Mouse (Mus musculus): ENCODE results near the gene Trhr2. TPM values are rescaled to one million over a fixed set of nuclear protein-coding genes. Genes with fewer than 3 reads are reported as not detected.

Trhr2 gene
- polyA plus RNA-seq, 1 experiment from 2014 or later: not detected

- Histone ChIP-seq H3K9me3 (ENCODE audit: low read depth, low read length) (no peaks in the 10 kb centered on the region), H3K27me3 (ENCODE audit: insufficient read depth, low read length) (no peaks in the 10 kb centered on the region), H3K4me3 (ENCODE audit: low read depth, low read length) (no peak overlapping the region), H3K4me2 (no peak overlapping the region), H3K9ac (no peak overlapping the region), H3K4me1 (ENCODE audit: insufficient read depth) (no peaks in the 10 kb centered on the region), H3K27ac (ENCODE audit: low read depth) (peak overlapping the region; percentile 55; the same call in 1 of the 2 replicates), H3K36me3 (ENCODE audit: insufficient read depth) (no peaks in the 10 kb centered on the region)
- WGBS: 5% methylated on average over 9 of the region's 9 CpGs
- ATAC-seq (ENCODE audit: insufficient read depth) (peak; percentile 79), DNase-seq (peak; percentile 90)
- TF ChIP-seq CTCF (IDR thresholded peaks at IDR 0.05; ENCODE audit: low read depth): peak; percentile 87
These were observed 9.1 kb upstream of the Trhr2 start for GRCm38 (mm10) chr8:122369665-122370064.

- 58% methylated on average over 10 of the region's 10 CpGs for WGBS
- TF ChIP-seq CTCF (IDR thresholded peaks at IDR 0.05; ENCODE audit: low read depth): no peak
- Histone ChIP-seq H3K36me3 (ENCODE audit: insufficient read depth) (no peaks in the 10 kb centered on the region), H3K9ac (no peak overlapping the region), H3K4me1 (ENCODE audit: insufficient read depth) (no peaks in the 10 kb centered on the region), H3K27me3 (ENCODE audit: insufficient read depth, low read length) (no peaks in the 10 kb centered on the region), H3K9me3 (ENCODE audit: low read depth, low read length) (no peaks in the 10 kb centered on the region), H3K4me3 (ENCODE audit: low read depth, low read length) (no peak overlapping the region), H3K27ac (ENCODE audit: low read depth) (no peak overlapping the region), H3K4me2 (no peak overlapping the region)
- ATAC-seq (ENCODE audit: insufficient read depth): no peak
- no peak for DNase-seq
These were observed 7.9 kb upstream of the Trhr2 start for GRCm38 (mm10) chr8:122368494-122368893.

- WGBS: 13% methylated on average over 7 of the region's 8 CpGs
- TF ChIP-seq CTCF (IDR thresholded peaks at IDR 0.05; ENCODE audit: low read depth): no peak
- H3K4me2 ChIP-seq: no peak overlapping the region
- no peaks in the 10 kb centered on the region for H3K36me3 ChIP-seq (ENCODE audit: insufficient read depth)
- no peaks in the 10 kb centered on the region for H3K27me3 ChIP-seq (ENCODE audit: insufficient read depth, low read length)
- no peak overlapping the region for H3K4me3 ChIP-seq (ENCODE audit: low read depth, low read length)
- ATAC-seq (ENCODE audit: insufficient read depth): no peak
- no peaks in the 10 kb centered on the region for H3K4me1 ChIP-seq (ENCODE audit: insufficient read depth)
- H3K27ac ChIP-seq (ENCODE audit: low read depth): no peak overlapping the region
- no peak for DNase-seq
- no peaks in the 10 kb centered on the region for H3K9me3 ChIP-seq (ENCODE audit: low read depth, low read length)
- H3K9ac ChIP-seq: no peak overlapping the region
These were observed 2.4 kb upstream of the Trhr2 start for GRCm38 (mm10) chr8:122362967-122363366.

- Histone ChIP-seq H3K9me3 (ENCODE audit: low read depth, low read length) (no peaks in the 10 kb centered on the region), H3K9ac (no peak overlapping the region), H3K4me2 (no peak overlapping the region), H3K27ac (ENCODE audit: low read depth) (no peak overlapping the region), H3K36me3 (ENCODE audit: insufficient read depth) (no peaks in the 10 kb centered on the region), H3K4me1 (ENCODE audit: insufficient read depth) (no peaks in the 10 kb centered on the region), H3K27me3 (ENCODE audit: insufficient read depth, low read length) (no peaks in the 10 kb centered on the region), H3K4me3 (ENCODE audit: low read depth, low read length) (no peak overlapping the region)
- ATAC-seq (ENCODE audit: insufficient read depth): no peak
- TF ChIP-seq CTCF (IDR thresholded peaks at IDR 0.05; ENCODE audit: low read depth): no peak
- WGBS: 28% methylated on average over 5 of the region's 5 CpGs
- DNase-seq: no peak
These were observed 1.7 kb upstream of the Trhr2 start for GRCm38 (mm10) chr8:122362271-122362670.

- Histone ChIP-seq H3K27me3 (ENCODE audit: insufficient read depth, low read length) (0 out of 2 replicates have a peak, but pooled peaks cover 3% of the 10 kb centered on the region), H3K27ac (ENCODE audit: low read depth) (no peak overlapping the region), H3K9me3 (ENCODE audit: low read depth, low read length) (no peaks in the 10 kb centered on the region), H3K36me3 (ENCODE audit: insufficient read depth) (no peaks in the 10 kb centered on the region), H3K9ac (no peak overlapping the region), H3K4me1 (ENCODE audit: insufficient read depth) (no peaks in the 10 kb centered on the region), H3K4me3 (ENCODE audit: low read depth, low read length) (no peak overlapping the region), H3K4me2 (no peak overlapping the region)
- DNase-seq: no peak
- TF ChIP-seq CTCF (IDR thresholded peaks at IDR 0.05; ENCODE audit: low read depth): no peak
- no peak for ATAC-seq (ENCODE audit: insufficient read depth)
- WGBS: 65% methylated on average over 15 of the region's 15 CpGs
These were observed 1.3 kb downstream of the Trhr2 start for GRCm38 (mm10) chr8:122359111-122359775.

- H3K9ac ChIP-seq: no peak overlapping the region
- H3K4me2 ChIP-seq: no peak overlapping the region
- no peak for ATAC-seq (ENCODE audit: insufficient read depth)
- no peaks in the 10 kb centered on the region for H3K4me1 ChIP-seq (ENCODE audit: insufficient read depth)
- 0 out of 2 replicates have a peak, but pooled peaks cover 3% of the 10 kb centered on the region for H3K27me3 ChIP-seq (ENCODE audit: insufficient read depth, low read length)
- no peak for TF ChIP-seq CTCF (IDR thresholded peaks at IDR 0.05; ENCODE audit: low read depth)
- no peak overlapping the region for H3K27ac ChIP-seq (ENCODE audit: low read depth)
- H3K9me3 ChIP-seq (ENCODE audit: low read depth, low read length): no peaks in the 10 kb centered on the region
- DNase-seq: no peak
- no peaks in the 10 kb centered on the region for H3K36me3 ChIP-seq (ENCODE audit: insufficient read depth)
- WGBS: 65% methylated on average over 5 of the region's 5 CpGs
- no peak overlapping the region for H3K4me3 ChIP-seq (ENCODE audit: low read depth, low read length)
These were observed 2.9 kb downstream of the Trhr2 start for GRCm38 (mm10) chr8:122357641-122358040.

GRCm38 (mm10) chr8:122357202-122357601 lies 3.3 kb downstream of the Trhr2 start:
- H3K9ac ChIP-seq: no peak overlapping the region
- DNase-seq (no peak), ATAC-seq (ENCODE audit: insufficient read depth) (no peak)
- H3K9me3 ChIP-seq (ENCODE audit: low read depth, low read length): no peaks in the 10 kb centered on the region
- no peaks in the 10 kb centered on the region for H3K36me3 ChIP-seq (ENCODE audit: insufficient read depth)
- H3K27ac ChIP-seq (ENCODE audit: low read depth): no peak overlapping the region
- 52% methylated on average over 11 of the region's 11 CpGs for WGBS
- H3K4me1 ChIP-seq (ENCODE audit: insufficient read depth): no peaks in the 10 kb centered on the region
- no peak overlapping the region for H3K4me2 ChIP-seq
- no peak overlapping the region for H3K4me3 ChIP-seq (ENCODE audit: low read depth, low read length)
- H3K27me3 ChIP-seq (ENCODE audit: insufficient read depth, low read length): 0 out of 2 replicates have a peak, but pooled peaks cover 3% of the 10 kb centered on the region
- no peak for TF ChIP-seq CTCF (IDR thresholded peaks at IDR 0.05; ENCODE audit: low read depth)

Measured in lung, embryonic 14.5 days (tissue).